Mouse (Mus musculus) urinary bladder, postnatal 10 days (tissue): ENCODE measurements around the gene Spaca4.

Experiments
- DNase-seq: peaks from one replicate; pipeline ENCODE4 v3.0.0; 2022; ENCODE audit warnings: low spot score

Spaca4 gene

GRCm38 (mm10) chr7:45712022-45712757 lies 13.4 kb downstream of the Spaca4 start:
- no peak for DNase-seq

- DNase-seq = no peak
Observed at GRCm38 (mm10) chr7:45711316-45712021, 14.1 kb downstream of the Spaca4 start.

- DNase-seq = no peak
Observed at GRCm38 (mm10) chr7:45710477-45711191, 15.0 kb downstream of the Spaca4 start.

GRCm38 (mm10) chr7:45709677-45710355 lies 15.8 kb downstream of the Spaca4 start:
- no peak for DNase-seq

DNA sequence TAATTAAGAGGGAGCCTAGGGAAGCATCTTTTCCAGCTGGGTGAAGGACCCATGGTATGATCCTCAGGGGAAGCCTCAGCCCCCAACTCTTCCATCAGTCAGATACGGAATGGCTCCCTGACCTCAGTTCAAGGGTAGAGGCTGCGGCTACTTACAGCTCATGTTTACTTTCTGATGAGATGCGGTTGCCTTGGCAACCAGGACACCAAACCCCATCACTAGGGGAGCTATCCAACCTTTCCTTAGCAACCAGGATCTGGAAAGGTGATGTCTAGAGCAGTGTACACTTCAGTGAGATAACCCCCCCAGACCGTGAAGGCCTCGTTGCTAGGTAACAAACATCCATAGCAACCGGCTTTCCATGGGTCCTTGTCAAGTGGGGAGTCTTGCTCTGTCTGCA lies 16.6 kb downstream of the Spaca4 start:
- DNase-seq = no peak

DNA sequence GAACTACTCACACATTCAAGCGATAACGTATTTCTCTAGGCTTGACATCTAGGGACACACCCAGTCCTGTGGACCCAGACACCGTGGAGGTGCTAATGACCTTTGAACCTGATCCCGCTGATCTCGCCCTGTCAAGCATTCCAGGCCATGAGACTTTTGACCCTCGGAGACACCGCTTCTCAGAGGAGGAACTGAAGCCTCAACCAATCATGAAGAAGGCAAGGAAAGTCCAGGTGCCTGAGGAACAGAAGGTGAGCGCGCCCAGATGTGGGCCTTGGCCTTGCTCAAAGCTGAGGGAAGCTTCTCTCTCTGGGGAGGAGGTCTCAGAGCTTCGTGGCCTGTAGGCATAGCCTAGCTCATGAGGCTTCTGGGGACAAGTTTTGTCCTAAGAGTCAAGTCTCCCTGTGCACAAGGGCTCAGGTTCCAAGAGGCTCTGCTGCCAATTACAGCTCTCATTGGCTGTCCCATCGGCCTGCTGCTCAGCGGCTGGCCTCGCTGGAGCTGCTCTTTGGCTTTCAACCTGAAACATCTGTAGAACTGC lies 17.3 kb downstream of the Spaca4 start:
- no peak for DNase-seq

GRCm38 (mm10) chr7:45707375-45707967 lies 18.1 kb downstream of the Spaca4 start:
- DNase-seq = peak; percentile 88

- DNase-seq = peak; percentile 79
Observed at GRCm38 (mm10) chr7:45706721-45707241, 18.8 kb downstream of the Spaca4 start.

DNA sequence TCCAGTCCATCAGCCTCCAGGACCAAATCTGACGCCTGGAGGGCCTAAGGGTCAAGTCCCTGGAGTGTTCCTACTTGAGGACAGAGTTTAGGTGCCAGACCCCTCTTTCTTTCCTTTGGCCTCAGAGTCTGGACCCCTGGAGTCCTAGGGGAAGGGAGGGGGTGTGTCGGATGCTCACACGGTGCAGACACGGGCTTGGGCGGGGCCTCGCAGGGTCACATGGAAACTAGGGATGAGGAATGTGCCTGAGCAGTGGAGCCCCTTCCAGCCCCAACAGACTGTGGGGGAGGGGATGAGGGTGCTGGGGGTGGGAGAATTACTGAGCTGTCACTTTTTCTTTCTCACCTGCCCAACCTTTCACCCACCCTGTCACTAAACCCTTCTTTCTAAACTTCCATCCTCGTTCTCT lies 19.7 kb downstream of the Spaca4 start:
- no peak for DNase-seq

DNA sequence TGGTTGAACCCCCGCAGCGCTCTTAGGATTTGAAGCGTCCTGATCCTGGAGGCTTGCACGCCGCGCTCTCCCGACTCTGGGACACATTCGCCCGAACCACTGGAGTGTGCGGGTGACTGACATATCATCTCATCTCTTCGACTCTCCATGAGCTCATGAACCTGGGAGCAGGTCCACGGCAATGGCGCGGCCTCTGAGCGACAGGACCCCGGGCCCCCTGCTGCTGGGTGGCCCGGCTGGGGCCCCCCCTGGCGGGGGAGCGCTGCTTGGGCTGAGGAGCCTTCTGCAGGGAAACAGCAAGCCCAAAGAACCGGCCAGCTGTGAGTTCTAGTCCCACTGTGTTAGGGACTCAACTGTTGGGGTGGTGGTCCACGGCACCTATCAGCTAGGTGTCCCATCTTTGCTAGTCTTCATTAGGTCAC lies 20.2 kb downstream of the Spaca4 start:
- DNase-seq = no peak

GRCm38 (mm10) chr7:45704730-45705442 lies 20.7 kb downstream of the Spaca4 start, which contains the start of gene Dbp:
TSS of gene Dbp (plus strand) at chr7:45705088.
- peak; percentile 92 for DNase-seq

DNA sequence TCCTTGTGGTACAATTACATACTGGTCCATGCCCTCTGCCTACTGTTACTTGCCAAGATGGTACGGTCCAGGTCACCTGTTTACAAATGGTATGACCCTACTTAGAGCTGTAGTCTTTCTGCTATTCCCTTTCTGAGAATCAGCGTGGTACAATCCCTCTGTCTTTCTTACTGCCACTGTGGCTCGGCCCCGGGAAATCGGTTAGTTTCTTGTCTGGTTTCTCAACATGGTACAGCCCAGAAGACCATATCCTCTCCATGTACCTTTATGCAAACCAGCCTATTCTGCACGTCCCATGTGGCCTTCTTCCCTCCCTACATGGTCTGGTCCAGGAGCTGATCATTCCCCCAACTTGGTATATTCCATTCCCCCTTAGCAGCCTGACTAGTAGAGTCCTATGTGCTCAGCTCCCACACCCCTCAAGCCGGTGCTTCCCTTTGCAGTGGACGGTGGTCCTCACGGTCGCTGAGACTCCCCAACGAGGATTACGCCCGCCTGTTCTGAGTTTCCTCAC lies 21.5 kb downstream of the Spaca4 start:
- DNase-seq = no peak

DNA sequence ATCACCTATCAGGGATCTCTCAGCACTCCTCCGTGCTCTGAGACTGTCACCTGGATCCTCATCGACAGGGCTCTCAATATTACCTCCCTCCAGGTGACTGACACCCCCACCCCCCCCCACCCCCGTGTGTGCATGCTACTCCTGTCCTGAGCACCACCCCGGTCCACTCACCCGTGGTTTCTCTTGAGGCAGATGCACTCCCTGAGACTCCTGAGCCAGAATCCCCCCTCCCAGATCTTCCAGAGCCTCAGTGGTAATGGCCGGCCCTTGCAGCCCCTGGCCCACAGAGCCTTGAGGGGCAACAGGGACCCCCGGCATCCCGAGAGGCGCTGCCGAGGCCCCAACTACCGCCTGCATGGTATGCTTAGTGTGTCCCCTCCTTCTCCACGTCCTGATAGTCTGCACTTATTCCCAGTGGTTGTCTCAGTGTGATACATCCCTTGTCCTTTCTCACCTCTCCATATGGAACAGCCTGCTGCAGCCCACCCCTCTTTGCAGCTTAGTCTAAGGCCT lies 22.0 kb downstream of the Spaca4 start:
- no peak for DNase-seq

DNA sequence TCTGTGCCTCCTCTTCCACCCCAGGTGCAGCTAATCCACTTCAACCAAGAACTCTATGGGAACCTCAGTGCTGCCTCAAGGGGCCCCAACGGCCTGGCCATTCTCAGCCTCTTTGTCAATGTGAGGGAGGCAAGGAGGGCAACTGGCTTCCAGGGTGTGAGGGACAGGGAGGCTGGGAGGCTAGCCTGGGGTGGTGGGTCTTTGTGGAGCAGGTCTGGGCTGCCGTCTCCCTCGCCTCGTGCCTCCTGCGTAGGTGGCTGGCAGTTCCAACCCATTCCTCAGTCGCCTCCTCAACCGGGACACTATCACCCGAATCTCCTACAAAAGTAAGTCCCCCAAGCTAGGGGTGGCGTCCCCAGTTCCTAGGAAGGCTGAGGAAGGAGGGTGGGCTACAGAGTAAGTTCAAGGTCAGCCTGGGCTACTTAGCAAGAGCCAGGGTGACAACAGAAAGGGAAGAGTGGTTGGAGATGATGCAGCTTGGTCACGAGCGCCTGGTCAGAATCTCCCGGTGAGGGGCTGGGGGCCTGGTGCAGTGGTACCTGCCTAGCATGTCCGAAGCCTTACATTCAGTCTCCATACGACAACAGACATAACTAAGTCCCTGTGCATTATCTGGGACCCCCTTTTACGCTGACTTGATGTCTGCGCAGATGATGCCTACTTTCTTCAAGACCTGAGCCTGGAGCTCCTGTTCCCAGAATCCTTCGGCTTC lies 22.6 kb downstream of the Spaca4 start:
- no peak for DNase-seq

DNA sequence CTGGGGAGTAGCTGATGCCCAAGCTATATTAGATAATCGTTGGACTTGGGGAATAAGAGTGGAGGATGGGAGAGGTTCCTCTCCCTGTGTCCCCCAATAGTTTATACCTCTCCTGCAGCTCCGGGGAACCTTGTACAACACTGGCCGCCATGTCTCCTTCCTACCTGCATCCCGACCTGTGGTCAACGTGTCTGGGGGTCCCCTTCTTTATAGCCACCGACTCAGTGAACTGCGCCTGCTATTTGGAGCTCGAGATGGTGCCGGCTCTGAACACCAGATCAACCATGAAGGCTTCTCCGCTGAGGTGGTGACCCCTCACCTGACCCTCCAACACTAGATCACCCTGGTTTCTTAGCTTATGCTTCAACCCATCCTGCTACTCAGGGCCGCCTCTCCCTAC lies 23.3 kb downstream of the Spaca4 start:
- no peak for DNase-seq

- no peak for DNase-seq
Observed at GRCm38 (mm10) chr7:45701607-45702006, 24.0 kb downstream of the Spaca4 start.

DNA sequence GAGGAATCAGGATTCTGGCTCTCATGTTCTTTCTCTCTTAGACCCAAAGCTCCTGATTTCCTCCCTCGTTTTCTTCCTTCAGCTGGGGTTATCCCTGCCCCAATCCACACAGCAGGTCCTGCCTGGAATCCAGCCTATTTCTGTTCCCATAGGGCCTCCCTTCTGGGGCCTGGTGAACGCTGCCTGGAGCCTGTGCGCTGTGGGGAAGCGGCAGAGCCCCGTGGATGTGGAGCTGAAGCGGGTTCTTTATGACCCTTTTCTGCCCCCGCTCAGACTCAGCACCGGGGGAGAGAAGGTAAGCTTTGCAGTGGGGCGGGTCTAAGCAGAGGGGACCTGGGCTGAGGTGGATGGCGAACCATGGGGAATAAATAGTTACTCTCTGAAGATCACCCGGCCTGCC lies 24.5 kb downstream of the Spaca4 start:
- DNase-seq = no peak

DNA sequence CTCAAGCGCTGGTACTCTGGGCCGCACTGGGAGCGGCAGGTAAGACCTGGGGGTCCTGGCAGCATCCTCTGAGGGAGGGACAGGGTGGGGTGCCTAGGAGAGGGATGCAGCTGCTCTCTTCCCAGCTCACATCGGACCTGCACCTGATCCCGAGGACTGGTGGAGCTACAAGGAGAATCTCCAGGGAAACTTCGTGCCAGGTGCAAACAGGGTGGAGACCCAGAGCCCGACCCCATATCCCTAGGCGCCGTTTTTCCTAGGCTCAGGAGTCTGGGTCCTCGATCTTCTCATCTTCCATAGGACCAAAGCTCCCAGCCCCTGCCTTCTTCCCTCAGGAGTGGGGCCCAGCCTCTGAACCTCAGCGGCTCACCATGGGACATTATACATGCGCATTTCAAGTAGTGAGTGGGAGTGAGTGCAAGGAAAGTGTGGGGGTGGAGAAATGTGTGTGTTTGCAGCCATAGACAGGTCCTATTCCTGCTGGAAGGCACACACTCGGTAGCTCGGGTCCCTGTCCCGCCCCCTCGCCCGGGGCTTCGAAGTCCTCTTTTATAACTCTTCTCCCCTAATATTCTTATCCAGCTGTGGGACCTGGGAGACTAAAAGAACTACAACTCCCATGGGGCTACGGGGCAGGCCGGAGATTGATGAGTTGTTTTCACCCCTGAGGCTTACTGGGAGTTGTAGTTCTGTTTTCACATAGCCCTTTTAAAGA lies 25.2 kb downstream of the Spaca4 start:
- DNase-seq = no peak
